Mouse (Mus musculus) ES-E14 (cell line): ENCODE measurements around the gene Grip1.
A peak's percentile ranks its signal among the peaks of the same experiment; 100 is the strongest.

ENCODE experiments used
- CHD2 ChIP-seq: IDR thresholded peaks from 2 replicates; pipeline ENCODE4 v1.6.1; 2014; ENCODE audit warnings: mild to moderate bottlenecking, low read depth, low read length, inconsistent platforms
- MAFK ChIP-seq: IDR thresholded peaks from 2 replicates; pipeline ENCODE4 v1.6.1; 2014; ENCODE audit warnings: mild to moderate bottlenecking, low read depth, low read length, inconsistent platforms; ENCODE audit not compliant: insufficient read depth
- ZC3H11A ChIP-seq: IDR thresholded peaks from 2 replicates; pipeline ENCODE4 v1.6.1; 2012; ENCODE audit warnings: low read depth, mild to moderate bottlenecking, inconsistent platforms, low read length, borderline replicate concordance
- ZNF384 ChIP-seq: IDR thresholded peaks from 2 replicates; pipeline ENCODE4 v1.6.1; 2012; ENCODE audit warnings: low read depth, low read length, inconsistent platforms

DNA sequence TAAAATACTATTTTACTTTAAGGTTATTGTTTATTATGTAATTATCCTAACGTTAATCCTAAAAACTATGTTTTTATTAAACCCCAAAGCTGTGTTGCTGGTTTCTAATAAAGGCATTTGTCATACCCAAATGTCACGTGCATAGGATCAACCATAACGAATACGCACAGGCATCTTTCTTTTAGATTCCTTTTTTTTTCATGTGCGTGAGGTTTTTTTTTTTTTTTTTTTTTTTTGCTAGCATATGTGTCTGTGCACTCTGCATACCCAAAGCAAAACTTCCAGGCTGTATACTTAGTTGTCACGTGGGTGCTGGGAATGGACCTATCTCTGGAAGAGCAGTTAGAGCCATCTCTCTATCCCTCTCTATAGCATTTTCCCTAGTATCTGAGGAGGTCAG, 660.4 kb downstream of the Grip1 start:
- TF ChIP-seq ZC3H11A (no peak), MAFK (no peak), CHD2 (no peak), ZNF384 (peak; percentile 83)
